Mouse (Mus musculus) lung, embryonic 14.5 days (tissue): ENCODE measurements at regions not wholly inside any gene's neighbourhood (a gene's known extent, or its start where the extent isn't known, plus 50 kb on each side); places are given as distances from the start of the nearest gene placed in this dataset.
"Not testable (repeated sequence)": the region's sequence is repeated elsewhere in the genome, so short reads cannot be mapped to it uniquely, and the experiment has no call there.

Source experiments
- ATAC-seq: fragments of 200-750 bp; cut with Nextera tagmentation; 2 replicates; pipeline ENCODE4 v1.8.0; 2017; ENCODE audit warnings: mild to moderate bottlenecking, moderate TSS enrichment, moderate library complexity; ENCODE audit not compliant: insufficient read depth
- DNase-seq: peaks from one replicate; pipeline ENCODE4 v3.0.0-alpha.2; 2015
- H3K27ac ChIP-seq: fragments of 300-500 bp; sonication (generic); 2 replicates; pipeline ENCODE4 v1.5.1; 2014; ENCODE audit warnings: low read depth, mild to moderate bottlenecking, moderate library complexity
- H3K27me3 ChIP-seq: fragments of 300-500 bp; sonication (generic); 2 replicates; pipeline ENCODE4 v1.6.1; 2014; ENCODE audit warnings: low read length, control low read depth; ENCODE audit not compliant: insufficient read depth
- H3K36me3 ChIP-seq: fragments of 300-500 bp; sonication (generic); 2 replicates; pipeline ENCODE4 v1.6.1; 2014; ENCODE audit warnings: control low read depth; ENCODE audit not compliant: insufficient read depth
- H3K4me1 ChIP-seq: fragments of 300-500 bp; sonication (generic); 2 replicates; pipeline ENCODE4 v1.6.1; 2014; ENCODE audit warnings: antibody characterized with exemption, control low read depth; ENCODE audit not compliant: insufficient read depth
- H3K4me2 ChIP-seq: fragments of 300-500 bp; sonication (generic); 2 replicates; pipeline ENCODE4 v1.6.1; 2014; ENCODE audit warnings: mild to moderate bottlenecking
- H3K4me3 ChIP-seq: fragments of 300-500 bp; sonication (generic); 2 replicates; pipeline ENCODE4 v1.5.1; 2014; ENCODE audit warnings: low read depth, low read length
- H3K9ac ChIP-seq: fragments of 300-500 bp; sonication (generic); 2 replicates; pipeline ENCODE4 v1.6.1; 2014
- H3K9me3 ChIP-seq: fragments of 300-500 bp; sonication (generic); 2 replicates; pipeline ENCODE4 v1.6.1; 2016; ENCODE audit warnings: low read depth, low read length, control low read depth
- CTCF ChIP-seq: IDR thresholded peaks from 2 replicates; pipeline ENCODE4 v1.5.1; 2016; ENCODE audit warnings: antibody characterized with exemption, low read depth
- WGBS: fragments of 180-500 bp; shearing (Covaris S2); extraction: QIAGEN DNeasy Blood & Tissue Kit; methylation state at CpG from one replicate; pipeline ENCODE4 v1.1.7; 2014; 5-methylcytosine and 5-hydroxymethylcytosine counted together

DNA sequence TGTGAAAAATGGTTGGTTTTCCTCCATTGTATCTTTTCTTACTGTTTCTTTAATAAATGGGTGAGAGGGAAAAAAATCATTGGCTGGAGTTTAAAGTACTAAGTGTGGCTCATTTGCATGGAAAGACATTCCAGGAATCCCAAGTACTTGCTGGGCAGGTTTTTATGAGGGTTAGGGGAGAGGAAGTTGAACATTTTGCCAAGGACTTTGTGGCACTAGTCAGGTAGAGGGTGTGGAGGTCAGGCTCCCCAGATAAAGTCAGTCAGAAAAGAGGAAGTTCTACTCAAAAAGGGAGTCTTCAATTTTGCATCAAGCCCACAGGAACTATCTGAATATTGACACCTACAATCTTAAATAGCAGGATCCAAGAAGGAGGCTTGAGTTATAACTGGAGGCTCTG lies 346.5 kb upstream of the Dab2 start:
- TF ChIP-seq CTCF, result no peak
- no peak overlapping the region for H3K9ac ChIP-seq
- H3K4me2 ChIP-seq, result no peak overlapping the region
- peak; percentile 39 for DNase-seq
- no peaks in the 10 kb centered on the region for H3K27me3 ChIP-seq
- peak; percentile 60; the same call in 1 of the 2 replicates for ATAC-seq
- H3K4me3 ChIP-seq, result no peak overlapping the region
- H3K9me3 ChIP-seq, result no peaks in the 10 kb centered on the region
- H3K36me3 ChIP-seq, result no peaks in the 10 kb centered on the region
- H3K27ac ChIP-seq, result no peak overlapping the region
- H3K4me1 ChIP-seq, result no peaks in the 10 kb centered on the region

DNA sequence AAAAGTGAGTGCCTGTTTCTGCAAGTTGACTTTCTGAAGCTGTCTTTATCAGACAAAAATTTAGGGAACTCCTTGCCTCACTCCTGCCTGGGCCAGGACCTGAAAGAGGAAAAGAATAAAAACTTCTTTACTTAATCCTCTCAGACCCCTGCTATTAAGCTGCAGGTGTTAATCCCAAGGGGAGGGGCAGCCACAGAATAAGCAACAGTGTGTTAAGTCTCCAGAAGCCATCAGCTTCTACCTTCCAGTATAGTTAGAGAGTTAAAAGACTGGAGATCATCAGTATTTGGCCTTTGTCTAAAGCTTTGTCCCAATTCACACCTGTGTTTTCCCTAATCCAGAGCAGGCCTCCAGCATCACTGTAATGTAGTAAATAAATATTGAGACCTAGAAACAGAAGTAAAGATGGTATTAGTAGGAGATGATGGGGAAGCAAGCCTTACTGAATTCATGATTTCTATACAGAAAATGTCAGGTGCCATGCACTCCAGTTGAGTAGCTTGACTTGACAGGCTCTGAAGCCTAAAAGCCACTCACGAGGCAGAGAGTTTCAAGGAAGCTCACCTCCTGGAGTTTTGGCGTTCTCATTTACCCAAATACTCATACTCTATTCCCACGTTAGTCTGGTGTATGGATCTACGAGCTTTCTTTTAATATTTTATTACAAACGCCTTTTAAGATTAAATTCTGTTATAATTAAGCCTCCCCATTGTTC lies 308.1 kb upstream of the Dab2 start:
- no peak overlapping the region for H3K4me3 ChIP-seq
- no peak for TF ChIP-seq CTCF
- WGBS, result 71% methylated on average over 5 of the region's 5 CpGs
- H3K4me2 ChIP-seq, result no peak overlapping the region
- no peaks in the 10 kb centered on the region for H3K9me3 ChIP-seq
- no peaks in the 10 kb centered on the region for H3K27me3 ChIP-seq
- H3K27ac ChIP-seq, result no peak overlapping the region
- no peaks in the 10 kb centered on the region for H3K36me3 ChIP-seq
- no peak for ATAC-seq
- no peak for DNase-seq
- no peak overlapping the region for H3K9ac ChIP-seq
- H3K4me1 ChIP-seq, result no peaks in the 10 kb centered on the region

DNA sequence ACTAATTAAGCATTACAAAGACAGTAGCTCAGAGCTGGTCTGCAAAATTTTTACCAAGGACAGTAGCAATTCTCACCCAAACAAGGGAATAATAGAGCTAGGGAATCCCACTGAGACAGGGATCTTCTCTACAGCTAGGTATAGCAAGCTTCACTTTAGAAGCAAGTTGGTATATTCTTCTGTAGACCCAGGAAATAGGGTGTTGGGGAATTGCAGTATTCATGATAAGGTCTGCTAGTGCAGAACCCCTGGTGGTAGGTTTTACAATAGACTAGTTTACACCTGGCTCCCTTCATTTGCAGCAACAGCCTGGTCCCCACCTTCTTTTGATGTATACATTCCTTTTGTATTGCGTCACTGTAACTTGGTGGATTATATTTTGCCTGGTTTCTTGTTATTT lies 307.4 kb upstream of the Dab2 start:
- ATAC-seq, H3K4me1 ChIP-seq, DNase-seq, H3K9ac ChIP-seq, H3K36me3 ChIP-seq, H3K4me3 ChIP-seq, H3K9me3 ChIP-seq, H3K27ac ChIP-seq, H3K4me2 ChIP-seq, H3K27me3 ChIP-seq: not testable (repeated sequence)
- WGBS, result 89% methylated on average over 1 of the region's 1 CpGs

DNA sequence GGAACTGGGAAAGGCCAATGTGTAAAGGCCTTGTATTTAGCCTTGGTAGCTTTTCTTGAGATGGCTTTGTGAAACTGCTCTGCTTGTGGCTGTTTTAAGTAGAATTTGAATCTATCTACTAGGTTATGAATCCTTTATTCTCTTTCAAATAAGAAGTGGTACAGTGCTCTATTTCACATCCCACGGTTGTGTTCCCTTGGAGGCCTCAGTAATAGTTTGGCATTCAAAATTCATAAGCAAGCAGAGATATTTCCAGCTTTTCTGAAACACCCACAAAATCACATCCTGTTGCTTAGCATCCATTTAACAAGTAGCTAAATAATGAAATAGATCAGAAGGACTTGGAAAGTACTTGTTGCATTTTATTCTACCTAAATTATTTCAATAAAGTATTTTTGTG lies 298.8 kb upstream of the Dab2 start:
- Histone ChIP-seq H3K9me3 (no peaks in the 10 kb centered on the region), H3K9ac (no peak overlapping the region), H3K36me3 (no peaks in the 10 kb centered on the region), H3K4me3 (no peak overlapping the region), H3K27ac (no peak overlapping the region), H3K4me1 (no peaks in the 10 kb centered on the region), H3K27me3 (no peaks in the 10 kb centered on the region), H3K4me2 (no peak overlapping the region)
- WGBS, result 83% methylated on average over 1 of the region's 1 CpGs
- no peak for DNase-seq
- TF ChIP-seq CTCF, result no peak
- ATAC-seq, result no peak

DNA sequence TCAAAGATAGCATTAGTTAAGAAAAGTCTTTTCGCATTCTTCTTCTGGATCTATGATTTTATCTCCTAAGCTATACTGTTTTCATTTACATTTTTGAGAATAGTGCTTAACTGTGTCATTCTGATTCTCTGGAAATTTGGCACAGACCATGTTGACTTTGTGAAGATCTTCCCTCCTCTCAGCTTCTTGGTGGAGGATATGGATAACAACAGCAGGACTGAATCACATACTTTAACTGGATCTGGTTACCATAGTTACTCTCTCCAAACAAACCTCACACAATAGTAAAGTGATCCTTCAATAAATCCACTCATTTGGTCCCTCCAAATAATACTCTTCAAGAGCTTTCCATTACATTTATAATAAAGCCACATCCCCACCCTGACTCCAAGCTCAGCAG lies 298.2 kb upstream of the Dab2 start:
- Histone ChIP-seq H3K4me2 (no peak overlapping the region), H3K27ac (no peak overlapping the region), H3K27me3 (no peaks in the 10 kb centered on the region), H3K9me3 (no peaks in the 10 kb centered on the region), H3K4me3 (no peak overlapping the region), H3K4me1 (no peaks in the 10 kb centered on the region), H3K36me3 (no peaks in the 10 kb centered on the region), H3K9ac (no peak overlapping the region)
- WGBS, result 92% methylated on average over 1 of the region's 1 CpGs
- ATAC-seq, result no peak
- DNase-seq, result no peak
- TF ChIP-seq CTCF, result no peak

DNA sequence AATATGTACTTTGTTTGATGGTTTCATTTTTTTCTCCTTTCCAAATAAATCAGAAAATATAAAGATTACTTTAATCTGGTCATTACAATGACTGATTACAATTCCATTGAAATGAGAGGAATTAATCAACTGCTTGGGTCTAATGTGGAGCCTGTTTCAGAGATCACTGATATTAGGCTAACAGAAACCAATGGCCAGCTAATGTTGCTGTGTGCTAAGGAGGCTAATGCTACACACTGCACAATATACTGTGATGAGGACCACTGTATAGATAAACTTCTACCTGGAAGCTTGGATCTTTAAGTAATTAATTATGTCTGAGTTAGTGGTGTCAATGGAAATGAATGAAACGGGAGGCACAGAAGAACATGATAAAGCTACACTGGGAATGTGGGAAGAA lies 284.6 kb upstream of the Dab2 start:
- Histone ChIP-seq H3K27me3 (no peaks in the 10 kb centered on the region), H3K9ac (no peak overlapping the region), H3K27ac (no peak overlapping the region), H3K4me1 (no peaks in the 10 kb centered on the region), H3K4me2 (no peak overlapping the region), H3K9me3 (no peaks in the 10 kb centered on the region), H3K4me3 (no peak overlapping the region), H3K36me3 (no peaks in the 10 kb centered on the region)
- no peak for TF ChIP-seq CTCF
- no peak for ATAC-seq
- no peak for DNase-seq
- WGBS, result 66% methylated on average over 1 of the region's 1 CpGs

DNA sequence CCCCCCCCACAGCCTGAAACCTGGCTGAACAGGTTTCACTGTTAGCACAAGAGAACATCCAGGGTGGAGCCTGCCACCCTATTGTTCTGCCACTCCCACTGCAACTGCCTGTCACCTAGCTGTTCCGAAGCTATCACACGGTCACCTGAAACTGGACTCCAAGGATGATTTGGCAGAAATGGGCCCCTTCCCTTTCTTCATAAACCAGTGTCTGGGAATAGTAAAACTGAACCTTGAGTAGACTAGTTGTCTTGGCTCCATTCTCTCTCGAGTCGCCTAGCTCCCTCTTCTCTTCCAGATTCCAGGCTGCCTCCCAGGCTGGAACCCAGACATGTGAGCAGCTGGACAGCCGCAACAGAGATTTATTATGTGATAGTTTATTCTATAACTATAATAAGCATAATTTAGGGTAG lies 282.9 kb upstream of the Dab2 start:
- DNase-seq (peak; percentile 65), ATAC-seq (peak; percentile 63; the same call in 1 of the 2 replicates)
- Histone ChIP-seq H3K27me3 (no peaks in the 10 kb centered on the region), H3K4me2 (no peak overlapping the region), H3K4me1 (no peaks in the 10 kb centered on the region), H3K9ac (no peak overlapping the region), H3K27ac (no peak overlapping the region), H3K9me3 (no peaks in the 10 kb centered on the region), H3K36me3 (no peaks in the 10 kb centered on the region), H3K4me3 (no peak overlapping the region)
- TF ChIP-seq CTCF, result no peak
- 29% methylated on average over 5 of the region's 5 CpGs for WGBS

DNA sequence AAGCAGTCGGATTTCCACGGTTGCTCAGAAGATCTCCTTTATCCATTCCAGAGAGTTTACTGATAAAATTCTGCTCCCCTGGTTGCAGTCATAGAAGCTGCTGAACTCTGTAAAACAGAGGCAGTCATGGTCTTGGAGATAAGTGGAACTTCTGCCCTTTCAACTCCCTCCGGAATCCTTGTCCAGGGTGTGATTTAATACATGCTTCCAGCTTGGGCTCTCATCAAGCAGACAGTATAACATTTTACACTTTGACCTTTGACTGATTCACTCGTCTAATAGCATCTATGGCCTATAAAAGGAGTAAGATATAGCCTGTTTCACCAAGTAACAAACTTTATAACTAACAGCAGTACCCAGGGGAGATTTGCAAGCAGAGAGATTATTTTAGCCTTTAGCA lies 274.0 kb upstream of the Dab2 start:
- WGBS, result 28% methylated on average over 4 of the region's 4 CpGs
- no peak for TF ChIP-seq CTCF
- H3K27ac ChIP-seq, result no peak overlapping the region
- DNase-seq (no peak), ATAC-seq (no peak)
- no peak overlapping the region for H3K4me3 ChIP-seq
- H3K36me3 ChIP-seq, result no peaks in the 10 kb centered on the region
- H3K9ac ChIP-seq, result no peak overlapping the region
- H3K4me2 ChIP-seq, result no peak overlapping the region
- H3K27me3 ChIP-seq, result no peaks in the 10 kb centered on the region
- H3K4me1 ChIP-seq, result no peaks in the 10 kb centered on the region
- no peaks in the 10 kb centered on the region for H3K9me3 ChIP-seq
